Mouse (Mus musculus) v-Abl transformed pro-B cells (cell line): ENCODE results near the gene Exoc8.

Source experiments
- in situ Hi-C, 2 experiments: fragments of 400-800 bp; cut with MboI; formaldehyde crosslinking; loops; one replicate each; pipeline ENCODE4 v1.15.1; 2025; ENCODE audit not compliant: unreplicated experiment in 2 of 2

Gene Exoc8

GRCm38 (mm10) chr8:124911938-124912872, 14.7 kb upstream of the Exoc8 start:
- in situ Hi-C loops = loop anchor here in 1 of 2 experiments (25.0 kb wide), 1 partner anchor 650 kb away; no protein-coding TSS in a partner anchor

- in situ Hi-C loops = loop anchor here in 1 of 2 experiments (25.0 kb wide), 1 partner anchor 648 kb away; no protein-coding TSS in a partner anchor
These were observed 12.8 kb upstream of the Exoc8 start for GRCm38 (mm10) chr8:124910349-124910748.

- in situ Hi-C loops = loop anchor here in 1 of 2 experiments (25.0 kb wide), 1 partner anchor 648 kb away; no protein-coding TSS in a partner anchor
These were observed 12.4 kb upstream of the Exoc8 start for GRCm38 (mm10) chr8:124909936-124910335.

GRCm38 (mm10) chr8:124905482-124905881, 8.0 kb upstream of the Exoc8 start:
- in situ Hi-C loops = loop anchor here in 1 of 2 experiments (25.0 kb wide), 1 partner anchor 643 kb away; no protein-coding TSS in a partner anchor

GRCm38 (mm10) chr8:124903198-124903597, 5.7 kb upstream of the Exoc8 start:
- in situ Hi-C loops = loop anchor here in 1 of 2 experiments (25.0 kb wide), 1 partner anchor 641 kb away; no protein-coding TSS in a partner anchor

GRCm38 (mm10) chr8:124898251-124898905, 873 bp upstream of the Exoc8 start:
- in situ Hi-C loops = loop anchor here (5.0 to 10.0 kb wide), 3 partner anchors 54 to 136 kb away; no protein-coding TSS in a partner anchor

GRCm38 (mm10) chr8:124896632-124897385, 696 bp downstream of the Exoc8 start:
- in situ Hi-C loops = loop anchor here (5.0 to 10.0 kb wide), 3 partner anchors 55 to 138 kb away; no protein-coding TSS in a partner anchor

- in situ Hi-C loops = loop anchor here (5.0 to 10.0 kb wide), 3 partner anchors 56 to 139 kb away; no protein-coding TSS in a partner anchor
These were observed 1.4 kb downstream of the Exoc8 start for GRCm38 (mm10) chr8:124896010-124896631.

- in situ Hi-C loops = loop anchor here in 1 of 2 experiments (10.0 kb wide), 1 partner anchor 142 kb away; no protein-coding TSS in a partner anchor
These were observed 4.9 kb downstream of the Exoc8 start for GRCm38 (mm10) chr8:124892596-124892995.

GRCm38 (mm10) chr8:124888385-124888784, 9.1 kb downstream of the Exoc8 start:
- in situ Hi-C loops = no loop called here

- in situ Hi-C loops = no loop called here
These were observed 18.5 kb downstream of the Exoc8 start for GRCm38 (mm10) chr8:124878946-124879526.

- in situ Hi-C loops = no loop called here
These were observed 19.4 kb downstream of the Exoc8 start for GRCm38 (mm10) chr8:124878141-124878540.

- in situ Hi-C loops = loop anchor here in 1 of 2 experiments (25.0 kb wide), 1 partner anchor 1565 kb away; no protein-coding TSS in a partner anchor
These were observed 24.8 kb downstream of the Exoc8 start for GRCm38 (mm10) chr8:124872690-124873089.

- in situ Hi-C loops = loop anchor here in 1 of 2 experiments (25.0 kb wide), 1 partner anchor 1565 kb away; no protein-coding TSS in a partner anchor
These were observed 25.4 kb downstream of the Exoc8 start for GRCm38 (mm10) chr8:124872081-124872480.

GRCm38 (mm10) chr8:124871474-124871873, 26.0 kb downstream of the Exoc8 start:
- in situ Hi-C loops = loop anchor here in 1 of 2 experiments (25.0 kb wide), 1 partner anchor 1566 kb away; no protein-coding TSS in a partner anchor

GRCm38 (mm10) chr8:124869708-124870107, 27.8 kb downstream of the Exoc8 start:
- in situ Hi-C loops = loop anchor here (10.0 to 25.0 kb wide), 2 partner anchors 165 to 1568 kb away; no protein-coding TSS in a partner anchor

- in situ Hi-C loops = loop anchor here (10.0 to 25.0 kb wide), 2 partner anchors 168 to 1570 kb away; no protein-coding TSS in a partner anchor
These were observed 30.4 kb downstream of the Exoc8 start for GRCm38 (mm10) chr8:124867126-124867525.

- in situ Hi-C loops = loop anchor here (10.0 to 25.0 kb wide), 2 partner anchors 168 to 1571 kb away; no protein-coding TSS in a partner anchor
These were observed 30.8 kb downstream of the Exoc8 start for GRCm38 (mm10) chr8:124866669-124867068.
